Mouse (Mus musculus): ENCODE results near the gene Ubp1. TPM values are rescaled to one million over a fixed set of nuclear protein-coding genes. Genes with fewer than 3 reads are reported as not detected.

The Ubp1 gene
- polyA plus RNA-seq, 1 experiment: 44.7 TPM

- H3K27ac ChIP-seq (ENCODE audit: insufficient read depth, low read depth, low read length): no peak overlapping the region
- no peak for DNase-seq
- H3K4me1 ChIP-seq (ENCODE audit: control insufficient read depth, insufficient read depth, low read length): no peaks in the 10 kb centered on the region
- TF ChIP-seq CTCF (conservative IDR thresholded peaks at IDR 0.05; ENCODE audit: insufficient read depth, insufficient read length, low read depth, low read length): no peak
- TF ChIP-seq POLR2A (IDR thresholded peaks at IDR 0.05; ENCODE audit: low read depth, low read length): no peak
- 95% methylated on average over 7 of the region's 7 CpGs for WGBS
- peaks cover 2% of the 10 kb centered on the region for H3K36me3 ChIP-seq (ENCODE audit: control insufficient read depth, insufficient read depth, low read length)
- no peak overlapping the region for H3K4me3 ChIP-seq (ENCODE audit: insufficient read depth, low read depth, low read length)
- no peaks in the 10 kb centered on the region for H3K27me3 ChIP-seq (replicated peaks; ENCODE audit: control insufficient read depth, insufficient read depth, low read length)
These were observed 38.2 kb downstream of the Ubp1 start for GRCm38 (mm10) chr9:113968967-113969366.

- H3K36me3 ChIP-seq (ENCODE audit: control insufficient read depth, insufficient read depth, low read length): peaks cover 2% of the 10 kb centered on the region
- no peak overlapping the region for H3K27ac ChIP-seq (ENCODE audit: insufficient read depth, low read depth, low read length)
- no peak for TF ChIP-seq POLR2A (IDR thresholded peaks at IDR 0.05; ENCODE audit: low read depth, low read length)
- no peak for TF ChIP-seq CTCF (conservative IDR thresholded peaks at IDR 0.05; ENCODE audit: insufficient read depth, insufficient read length, low read depth, low read length)
- DNase-seq: no peak
- no peaks in the 10 kb centered on the region for H3K27me3 ChIP-seq (replicated peaks; ENCODE audit: control insufficient read depth, insufficient read depth, low read length)
- H3K4me3 ChIP-seq (ENCODE audit: insufficient read depth, low read depth, low read length): no peak overlapping the region
- WGBS: 95% methylated on average over 8 of the region's 8 CpGs
- no peaks in the 10 kb centered on the region for H3K4me1 ChIP-seq (ENCODE audit: control insufficient read depth, insufficient read depth, low read length)
These were observed 38.7 kb downstream of the Ubp1 start for GRCm38 (mm10) chr9:113969399-113969798.

- no peaks in the 10 kb centered on the region for H3K4me1 ChIP-seq (ENCODE audit: control insufficient read depth, insufficient read depth, low read length)
- peaks cover 2% of the 10 kb centered on the region for H3K36me3 ChIP-seq (ENCODE audit: control insufficient read depth, insufficient read depth, low read length)
- TF ChIP-seq POLR2A (IDR thresholded peaks at IDR 0.05; ENCODE audit: low read depth, low read length) (no peak), CTCF (conservative IDR thresholded peaks at IDR 0.05; ENCODE audit: insufficient read depth, insufficient read length, low read depth, low read length) (0 out of 2 replicates have a peak, but pooled peaks have one; percentile 7)
- no peaks in the 10 kb centered on the region for H3K27me3 ChIP-seq (replicated peaks; ENCODE audit: control insufficient read depth, insufficient read depth, low read length)
- DNase-seq: no peak
- H3K4me3 ChIP-seq (ENCODE audit: insufficient read depth, low read depth, low read length): no peak overlapping the region
- 76% methylated on average over 14 of the region's 14 CpGs for WGBS
- H3K27ac ChIP-seq (ENCODE audit: insufficient read depth, low read depth, low read length): no peak overlapping the region
These were observed 39.3 kb downstream of the Ubp1 start for GRCm38 (mm10) chr9:113970041-113970440.

GRCm38 (mm10) chr9:113971615-113972014, 40.9 kb downstream of the Ubp1 start:
- TF ChIP-seq CTCF (conservative IDR thresholded peaks at IDR 0.05; ENCODE audit: insufficient read depth, insufficient read length, low read depth, low read length): no peak

DNA sequence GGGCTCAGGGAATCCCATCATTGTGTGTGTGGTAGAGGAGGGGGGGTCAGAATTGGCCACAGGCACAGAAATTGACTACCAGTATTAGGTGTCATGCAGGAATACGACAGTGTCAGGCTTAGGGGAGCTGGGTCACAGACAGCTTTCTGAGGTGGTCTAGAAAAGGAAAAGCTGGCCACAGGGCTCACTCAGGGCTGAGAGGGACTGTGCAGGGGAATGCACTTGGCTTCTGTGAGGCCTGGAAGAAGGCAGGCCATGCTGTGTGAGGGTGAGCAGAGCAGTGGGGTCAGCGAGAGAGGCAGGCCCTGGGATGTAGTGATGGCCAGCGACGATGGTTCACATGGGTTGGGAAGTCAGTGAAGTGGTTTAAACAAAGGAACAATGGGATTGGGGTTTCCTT, 43.1 kb downstream of the Ubp1 start:
- WGBS: 93% methylated on average over 4 of the region's 4 CpGs
- H3K4me1 ChIP-seq (ENCODE audit: control insufficient read depth, insufficient read depth, low read length): no peaks in the 10 kb centered on the region

More at GRCm38 (mm10) chr9:113971615-113972014, 40.9 kb downstream of the Ubp1 start:
- no peaks in the 10 kb centered on the region; the same call in none of the 2 replicates for H3K36me3 ChIP-seq (ENCODE audit: control insufficient read depth, insufficient read depth, low read length)
- 65% methylated on average over 8 of the region's 8 CpGs for WGBS
- no peaks in the 10 kb centered on the region for H3K4me1 ChIP-seq (ENCODE audit: control insufficient read depth, insufficient read depth, low read length)
- H3K4me3 ChIP-seq (ENCODE audit: insufficient read depth, low read depth, low read length): no peak overlapping the region
- H3K27ac ChIP-seq (ENCODE audit: insufficient read depth, low read depth, low read length): no peak overlapping the region
- H3K27me3 ChIP-seq (replicated peaks; ENCODE audit: control insufficient read depth, insufficient read depth, low read length): no peaks in the 10 kb centered on the region
- DNase-seq: no peak

DNA sequence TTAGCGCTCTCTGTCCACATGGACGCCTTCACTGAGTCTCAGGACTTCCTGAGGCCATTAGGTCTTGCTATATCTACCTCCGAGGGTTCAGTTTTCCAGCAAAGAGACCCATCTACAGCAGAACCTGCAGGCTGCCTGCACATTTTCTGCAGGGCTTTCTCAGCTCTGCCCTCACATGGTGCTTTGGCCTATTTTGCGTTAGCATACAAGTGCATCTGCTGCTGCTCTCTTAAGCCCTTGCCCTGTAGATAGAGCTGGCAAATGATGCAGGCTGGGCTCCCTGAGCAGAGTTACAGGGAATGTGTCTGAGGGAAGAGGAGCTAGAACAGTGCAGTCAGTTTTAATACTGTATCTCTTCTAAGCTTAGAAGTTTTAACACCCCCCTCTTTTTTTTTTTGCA, 44.2 kb downstream of the Ubp1 start:
- 89% methylated on average over 4 of the region's 4 CpGs for WGBS
- TF ChIP-seq POLR2A (IDR thresholded peaks at IDR 0.05; ENCODE audit: low read depth, low read length) (no peak), CTCF (conservative IDR thresholded peaks at IDR 0.05; ENCODE audit: insufficient read depth, insufficient read length, low read depth, low read length) (no peak)
- Histone ChIP-seq H3K4me1 (ENCODE audit: control insufficient read depth, insufficient read depth, low read length) (peaks cover 4% of the 10 kb centered on the region; the same call in 1 of the 2 replicates), H3K27ac (ENCODE audit: insufficient read depth, low read depth, low read length) (no peak overlapping the region), H3K27me3 (replicated peaks; ENCODE audit: control insufficient read depth, insufficient read depth, low read length) (no peaks in the 10 kb centered on the region), H3K36me3 (ENCODE audit: control insufficient read depth, insufficient read depth, low read length) (no peaks in the 10 kb centered on the region; the same call in 1 of the 2 replicates), H3K4me3 (ENCODE audit: insufficient read depth, low read depth, low read length) (no peak overlapping the region)
- DNase-seq: no peak

More for the DNA sequence above, 43.1 kb downstream of the Ubp1 start:
- no peaks in the 10 kb centered on the region for H3K27me3 ChIP-seq (replicated peaks; ENCODE audit: control insufficient read depth, insufficient read depth, low read length)
- no peak for DNase-seq
- H3K36me3 ChIP-seq (ENCODE audit: control insufficient read depth, insufficient read depth, low read length): no peaks in the 10 kb centered on the region; the same call in 1 of the 2 replicates
- H3K27ac ChIP-seq (ENCODE audit: insufficient read depth, low read depth, low read length): no peak overlapping the region
- no peak for TF ChIP-seq CTCF (conservative IDR thresholded peaks at IDR 0.05; ENCODE audit: insufficient read depth, insufficient read length, low read depth, low read length)
- no peak for TF ChIP-seq POLR2A (IDR thresholded peaks at IDR 0.05; ENCODE audit: low read depth, low read length)
- no peak overlapping the region for H3K4me3 ChIP-seq (ENCODE audit: insufficient read depth, low read depth, low read length)

DNA sequence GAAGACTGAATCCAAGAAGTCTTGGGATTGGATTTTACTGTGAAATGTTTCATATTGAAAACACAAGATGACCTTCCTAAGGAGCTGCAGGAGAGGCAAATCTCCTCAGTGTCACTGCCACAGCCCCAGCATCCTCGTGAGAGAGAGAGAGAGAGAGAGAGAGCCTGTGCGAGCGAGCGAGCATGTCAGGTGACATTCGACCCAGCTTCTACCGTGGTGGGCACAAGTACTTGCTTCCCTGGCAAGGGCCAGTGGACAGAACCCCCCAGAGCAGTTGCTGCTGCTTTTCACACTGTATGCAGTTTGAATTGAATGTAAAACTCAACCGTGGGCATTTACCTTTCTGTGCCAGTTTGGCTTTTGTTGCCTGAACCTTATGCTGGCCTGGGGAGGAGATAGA, 44.7 kb downstream of the Ubp1 start:
- TF ChIP-seq CTCF (conservative IDR thresholded peaks at IDR 0.05; ENCODE audit: insufficient read depth, insufficient read length, low read depth, low read length) (no peak), POLR2A (IDR thresholded peaks at IDR 0.05; ENCODE audit: low read depth, low read length) (no peak)
- H3K4me1 ChIP-seq (ENCODE audit: control insufficient read depth, insufficient read depth, low read length): peaks cover 4% of the 10 kb centered on the region; the same call in 1 of the 2 replicates
- no peaks in the 10 kb centered on the region for H3K27me3 ChIP-seq (replicated peaks; ENCODE audit: control insufficient read depth, insufficient read depth, low read length)
- DNase-seq: no peak
- H3K4me3 ChIP-seq (ENCODE audit: insufficient read depth, low read depth, low read length): no peak overlapping the region
- H3K36me3 ChIP-seq (ENCODE audit: control insufficient read depth, insufficient read depth, low read length): no peaks in the 10 kb centered on the region; the same call in 1 of the 2 replicates
- 69% methylated on average over 7 of the region's 7 CpGs for WGBS
- no peak overlapping the region for H3K27ac ChIP-seq (ENCODE audit: insufficient read depth, low read depth, low read length)
